Mouse (Mus musculus): ENCODE measurements around the gene Bfsp2. TPM values are rescaled to one million over a fixed set of nuclear protein-coding genes. Genes with fewer than 3 reads are reported as not detected.

The Bfsp2 gene
- total and polyA plus RNA-seq, 2 experiments from 2014 or later: 2.4 to 2.6 TPM

DNA sequence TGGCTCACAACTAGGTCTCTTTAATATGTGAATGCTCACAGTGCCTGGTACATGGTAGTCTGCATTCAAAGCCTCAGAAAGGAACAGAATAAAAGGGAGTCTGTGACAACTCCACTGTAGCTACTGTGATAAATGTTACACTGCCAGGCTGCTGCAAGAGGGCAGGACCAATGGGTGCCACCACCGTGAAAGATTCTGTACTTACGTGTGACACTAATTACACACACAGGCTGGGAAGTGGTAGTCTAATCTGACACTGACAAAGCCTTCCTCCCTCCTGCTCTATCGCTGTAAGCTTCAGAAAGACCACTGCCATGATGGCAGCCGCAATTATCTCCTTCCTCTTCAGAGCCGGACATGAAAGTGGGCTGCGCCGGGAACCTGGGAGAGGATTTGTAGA lies 11.3 kb downstream of the Bfsp2 start:
- H3K9ac ChIP-seq: no peak overlapping the region
- 58% methylated on average over 7 of the region's 7 CpGs for WGBS
- no peak overlapping the region for H3K4me2 ChIP-seq (ENCODE audit: low read depth)
- ATAC-seq (peak; percentile 53; the same call in 1 of the 2 replicates), DNase-seq (no peak)
- H3K9me3 ChIP-seq (ENCODE audit: low read length): no peaks in the 10 kb centered on the region
- no peak overlapping the region for H3K27ac ChIP-seq (ENCODE audit: low read depth, low read length)
- no peak for TF ChIP-seq CTCF (IDR thresholded peaks at IDR 0.05; ENCODE audit: low read depth)
- no peaks in the 10 kb centered on the region for H3K36me3 ChIP-seq (ENCODE audit: insufficient read depth)
- no peaks in the 10 kb centered on the region for H3K27me3 ChIP-seq (ENCODE audit: insufficient read depth, low read length)
- peaks cover 3% of the 10 kb centered on the region for H3K4me1 ChIP-seq (ENCODE audit: insufficient read depth)
- no peak overlapping the region for H3K4me3 ChIP-seq (ENCODE audit: low read depth, low read length)

DNA sequence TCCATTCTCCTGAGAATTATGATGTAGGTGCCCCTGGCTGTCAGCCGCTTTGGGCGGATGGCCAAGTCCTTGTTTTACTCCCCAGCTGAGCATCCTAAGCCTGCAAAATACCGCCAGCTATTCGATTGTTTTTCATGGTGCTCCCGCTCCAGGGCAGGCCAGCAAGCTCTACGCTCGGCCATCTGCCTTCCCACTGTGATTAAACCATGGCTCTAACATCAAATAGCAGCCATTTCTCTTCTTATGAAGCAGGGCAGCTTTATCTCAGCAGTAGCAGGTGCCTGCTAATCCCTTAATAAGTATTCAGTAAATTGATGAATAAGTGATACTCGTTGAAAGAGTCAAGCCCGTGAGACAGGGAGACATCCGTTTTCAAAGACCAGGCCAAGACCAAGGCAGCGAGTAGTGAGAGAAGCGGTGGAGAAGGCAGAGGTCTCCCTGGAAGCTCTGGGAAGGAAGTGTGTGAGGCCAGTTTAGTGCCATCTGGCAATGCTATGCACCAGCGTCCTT lies 14.5 kb downstream of the Bfsp2 start:
- DNase-seq (peak; percentile 54), ATAC-seq (peak; percentile 81)
- Histone ChIP-seq H3K4me2 (ENCODE audit: low read depth) (no peak overlapping the region), H3K4me3 (ENCODE audit: low read depth, low read length) (no peak overlapping the region), H3K9me3 (ENCODE audit: low read length) (no peaks in the 10 kb centered on the region), H3K27me3 (ENCODE audit: insufficient read depth, low read length) (no peaks in the 10 kb centered on the region), H3K36me3 (ENCODE audit: insufficient read depth) (no peaks in the 10 kb centered on the region), H3K4me1 (ENCODE audit: insufficient read depth) (peaks cover 3% of the 10 kb centered on the region), H3K9ac (no peak overlapping the region), H3K27ac (ENCODE audit: low read depth, low read length) (peak overlapping the region; percentile 69)
- 12% methylated on average over 13 of the region's 13 CpGs for WGBS
- TF ChIP-seq CTCF (IDR thresholded peaks at IDR 0.05; ENCODE audit: low read depth): no peak

DNA sequence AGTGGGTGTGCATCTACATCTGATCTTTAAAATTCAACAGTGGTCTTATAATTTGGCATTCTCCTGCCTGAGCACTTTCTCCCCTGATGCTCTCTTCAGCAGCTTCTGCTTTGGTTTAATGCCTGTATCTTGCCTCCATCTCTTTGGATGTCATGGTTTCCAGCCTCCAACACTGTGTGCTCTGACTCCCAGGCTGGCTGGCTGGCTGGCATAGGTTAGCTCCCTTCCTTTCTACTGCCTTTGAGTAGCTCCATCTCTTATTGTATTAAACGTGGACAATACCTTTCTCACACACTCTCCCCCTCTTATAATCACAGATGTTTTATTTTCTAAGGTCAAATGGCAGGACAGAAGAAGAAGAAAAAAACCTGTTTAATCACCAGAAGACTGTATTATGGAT lies 14.9 kb downstream of the Bfsp2 start:
- H3K36me3 ChIP-seq (ENCODE audit: insufficient read depth): no peaks in the 10 kb centered on the region
- peak; percentile 62 for ATAC-seq
- H3K27ac ChIP-seq (ENCODE audit: low read depth, low read length): peak overlapping the region; percentile 69
- 16% methylated on average over 1 of the region's 1 CpGs for WGBS
- peaks cover 3% of the 10 kb centered on the region for H3K4me1 ChIP-seq (ENCODE audit: insufficient read depth)
- no peak for DNase-seq
- no peak overlapping the region for H3K4me2 ChIP-seq (ENCODE audit: low read depth)
- H3K9me3 ChIP-seq (ENCODE audit: low read length): no peaks in the 10 kb centered on the region
- no peak overlapping the region for H3K4me3 ChIP-seq (ENCODE audit: low read depth, low read length)
- H3K9ac ChIP-seq: no peak overlapping the region
- no peak for TF ChIP-seq CTCF (IDR thresholded peaks at IDR 0.05; ENCODE audit: low read depth)
- no peaks in the 10 kb centered on the region for H3K27me3 ChIP-seq (ENCODE audit: insufficient read depth, low read length)

DNA sequence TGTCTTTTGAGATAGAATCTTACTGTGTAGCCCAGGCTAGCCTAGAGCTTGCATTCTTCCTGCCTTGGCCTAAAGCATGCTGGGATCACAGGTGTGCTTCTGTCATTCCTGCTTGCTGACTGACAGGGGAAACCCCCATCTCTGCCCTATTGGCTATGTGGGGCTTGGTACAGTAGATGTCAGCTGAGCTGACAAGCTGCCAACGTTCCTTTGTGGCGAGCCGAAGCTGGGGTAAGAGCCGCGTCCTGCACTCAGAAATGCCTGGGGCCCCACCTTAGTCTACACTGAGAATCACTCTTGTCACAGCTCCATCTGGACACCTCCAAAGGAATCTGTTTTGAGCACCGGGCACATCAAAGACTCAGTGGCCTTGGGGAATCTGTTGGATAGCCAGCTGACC lies 16.4 kb downstream of the Bfsp2 start:
- 64% methylated on average over 6 of the region's 6 CpGs for WGBS

DNA sequence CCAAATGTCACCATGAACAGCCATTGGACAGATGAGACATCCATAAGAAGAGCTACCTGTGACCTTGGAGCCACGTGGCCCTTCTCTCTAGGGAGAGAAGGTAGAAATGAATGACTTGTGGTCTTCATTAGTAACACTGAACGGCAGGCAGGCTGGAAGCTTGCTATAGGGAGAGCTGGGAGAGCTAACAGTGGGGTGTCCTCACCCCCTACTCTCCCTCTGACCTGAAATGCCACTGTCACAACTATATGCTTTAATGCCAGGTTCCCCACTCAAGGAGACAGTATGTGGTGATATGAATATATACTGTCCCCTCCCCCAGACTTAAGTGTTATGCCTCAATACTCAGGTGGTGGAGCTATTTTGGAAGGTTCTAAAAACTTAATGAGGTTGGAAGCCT lies 20.4 kb downstream of the Bfsp2 start:
- H3K4me3 ChIP-seq (ENCODE audit: low read depth, low read length): no peak overlapping the region
- no peaks in the 10 kb centered on the region for H3K4me1 ChIP-seq (ENCODE audit: insufficient read depth)
- TF ChIP-seq CTCF (IDR thresholded peaks at IDR 0.05; ENCODE audit: low read depth): no peak
- no peak overlapping the region for H3K4me2 ChIP-seq (ENCODE audit: low read depth)
- H3K36me3 ChIP-seq (ENCODE audit: insufficient read depth): no peaks in the 10 kb centered on the region
- no peaks in the 10 kb centered on the region for H3K27me3 ChIP-seq (ENCODE audit: insufficient read depth, low read length)
- H3K9me3 ChIP-seq (ENCODE audit: low read length): no peaks in the 10 kb centered on the region
- H3K27ac ChIP-seq (ENCODE audit: low read depth, low read length): no peak overlapping the region
- WGBS: 58% methylated on average over 2 of the region's 2 CpGs
- no peak for DNase-seq
- no peak overlapping the region for H3K9ac ChIP-seq
- no peak for ATAC-seq

More for the DNA sequence above, 16.4 kb downstream of the Bfsp2 start:
- H3K36me3 ChIP-seq (ENCODE audit: insufficient read depth): no peaks in the 10 kb centered on the region
- no peaks in the 10 kb centered on the region for H3K27me3 ChIP-seq (ENCODE audit: insufficient read depth, low read length)
- no peaks in the 10 kb centered on the region for H3K9me3 ChIP-seq (ENCODE audit: low read length)
- no peak overlapping the region for H3K9ac ChIP-seq
- TF ChIP-seq CTCF (IDR thresholded peaks at IDR 0.05; ENCODE audit: low read depth): no peak
- H3K4me2 ChIP-seq (ENCODE audit: low read depth): no peak overlapping the region
- no peak overlapping the region for H3K27ac ChIP-seq (ENCODE audit: low read depth, low read length)
- DNase-seq (no peak), ATAC-seq (no peak)
- peaks cover 3% of the 10 kb centered on the region for H3K4me1 ChIP-seq (ENCODE audit: insufficient read depth)
- H3K4me3 ChIP-seq (ENCODE audit: low read depth, low read length): no peak overlapping the region

DNA sequence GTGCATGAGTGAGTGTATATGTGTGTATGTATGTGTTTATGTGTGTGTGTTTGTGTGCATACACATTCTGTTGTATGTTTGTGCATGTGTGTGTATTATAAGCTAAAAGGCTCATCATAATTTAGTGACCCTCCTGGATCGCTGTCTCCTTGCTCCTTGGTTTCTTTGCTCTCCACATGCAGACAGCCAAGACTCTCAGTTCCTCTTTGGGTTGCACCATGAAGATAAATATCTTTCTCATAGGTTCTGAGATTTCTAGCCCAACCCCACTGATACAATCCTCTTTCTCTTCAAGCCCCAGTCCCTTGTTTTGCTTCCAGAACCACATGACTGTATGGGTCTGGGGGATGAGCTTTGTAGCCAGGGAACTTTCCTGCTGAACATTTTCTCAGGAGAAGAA lies 20.9 kb downstream of the Bfsp2 start:
- no peak for TF ChIP-seq CTCF (IDR thresholded peaks at IDR 0.05; ENCODE audit: low read depth)
- Histone ChIP-seq H3K4me2 (ENCODE audit: low read depth) (no peak overlapping the region), H3K9ac (no peak overlapping the region), H3K4me3 (ENCODE audit: low read depth, low read length) (no peak overlapping the region), H3K36me3 (ENCODE audit: insufficient read depth) (no peaks in the 10 kb centered on the region), H3K9me3 (ENCODE audit: low read length) (no peaks in the 10 kb centered on the region), H3K4me1 (ENCODE audit: insufficient read depth) (no peaks in the 10 kb centered on the region), H3K27me3 (ENCODE audit: insufficient read depth, low read length) (no peaks in the 10 kb centered on the region), H3K27ac (ENCODE audit: low read depth, low read length) (no peak overlapping the region)
- 93% methylated on average over 1 of the region's 1 CpGs for WGBS
- DNase-seq (no peak), ATAC-seq (no peak)

DNA sequence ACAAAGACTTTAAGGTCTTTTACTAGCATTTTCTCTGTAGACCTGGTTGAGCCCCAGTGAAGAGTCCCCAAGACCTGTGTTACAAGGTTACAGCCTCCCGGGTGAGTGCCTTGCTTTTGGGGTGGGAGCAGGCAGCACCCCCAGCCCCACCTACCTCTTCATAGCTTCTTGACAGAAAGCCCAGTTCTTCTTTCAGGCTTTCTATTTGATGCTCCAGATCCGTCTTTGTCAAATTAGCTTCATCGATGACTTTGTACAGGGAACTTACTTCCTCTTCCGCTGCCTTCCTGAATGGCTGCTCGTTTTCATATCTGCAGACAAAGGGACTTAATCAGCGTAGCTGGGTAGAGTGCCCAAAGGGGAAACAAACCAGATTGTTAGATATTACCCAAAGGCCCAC lies 30.6 kb downstream of the Bfsp2 start:
- DNase-seq (no peak), ATAC-seq (no peak)
- H3K4me3 ChIP-seq (ENCODE audit: low read depth, low read length): no peak overlapping the region
- H3K27ac ChIP-seq (ENCODE audit: low read depth, low read length): no peak overlapping the region
- no peaks in the 10 kb centered on the region for H3K9me3 ChIP-seq (ENCODE audit: low read length)
- H3K36me3 ChIP-seq (ENCODE audit: insufficient read depth): no peaks in the 10 kb centered on the region
- no peak overlapping the region for H3K9ac ChIP-seq
- WGBS: 60% methylated on average over 6 of the region's 6 CpGs
- no peak overlapping the region for H3K4me2 ChIP-seq (ENCODE audit: low read depth)
- H3K4me1 ChIP-seq (ENCODE audit: insufficient read depth): no peaks in the 10 kb centered on the region
- no peaks in the 10 kb centered on the region for H3K27me3 ChIP-seq (ENCODE audit: insufficient read depth, low read length)
- TF ChIP-seq CTCF (IDR thresholded peaks at IDR 0.05; ENCODE audit: low read depth): no peak

Data from forebrain, postnatal 0 days (tissue).